Mouse (Mus musculus) spleen, adult 2 months (tissue): ENCODE results near the gene Ush2a.

Source experiments
- CTCF ChIP-seq: fragments of 200-500 bp; IDR thresholded peaks from 2 replicates; pipeline ENCODE4 v1.5.1; 2011; ENCODE audit warnings: mild to moderate bottlenecking, inconsistent platforms; ENCODE audit not compliant: insufficient read depth, insufficient read length, insufficient replicate concordance; ENCODE audit errors: extremely low read depth
- POLR2A ChIP-seq: fragments of 200-500 bp; IDR thresholded peaks from 2 replicates; pipeline ENCODE4 v1.6.1; 2011; ENCODE audit warnings: low read depth, low read length, inconsistent platforms

DNA sequence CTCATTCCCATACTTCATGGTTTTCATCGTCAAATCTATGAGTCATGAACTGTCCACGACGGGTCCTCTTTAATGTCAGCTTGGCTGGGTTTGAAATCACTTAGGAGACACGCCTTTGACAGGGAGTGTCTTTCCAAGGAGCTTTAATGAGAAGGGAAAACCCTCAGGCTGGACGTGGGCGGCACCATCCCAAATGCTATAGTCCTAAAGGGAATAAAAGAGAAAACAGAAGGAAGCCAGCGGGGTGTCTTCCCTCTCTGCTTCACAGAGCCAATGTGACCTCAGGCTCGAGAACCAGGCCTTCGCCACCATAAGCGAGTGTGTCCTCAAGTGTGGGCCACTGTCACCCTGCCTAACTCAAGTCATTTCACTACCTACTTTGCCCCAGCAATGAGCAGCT, 523.2 kb downstream of the Ush2a start:
- TF ChIP-seq POLR2A = no peak
- TF ChIP-seq CTCF = no peak
